Mouse (Mus musculus): ENCODE results near the gene Rab34. TPM values are rescaled to one million over a fixed set of nuclear protein-coding genes. Genes with fewer than 3 reads are reported as not detected.
A peak's percentile ranks its signal among the peaks of the same experiment; 100 is the strongest.
"Not testable (repeated sequence)": the region's sequence is repeated elsewhere in the genome, so short reads cannot be mapped to it uniquely, and the experiment has no call there.

The Rab34 gene
- total and polyA plus RNA-seq, 3 experiments = 0.17 to 1.4 (median 0.50) TPM

DNA sequence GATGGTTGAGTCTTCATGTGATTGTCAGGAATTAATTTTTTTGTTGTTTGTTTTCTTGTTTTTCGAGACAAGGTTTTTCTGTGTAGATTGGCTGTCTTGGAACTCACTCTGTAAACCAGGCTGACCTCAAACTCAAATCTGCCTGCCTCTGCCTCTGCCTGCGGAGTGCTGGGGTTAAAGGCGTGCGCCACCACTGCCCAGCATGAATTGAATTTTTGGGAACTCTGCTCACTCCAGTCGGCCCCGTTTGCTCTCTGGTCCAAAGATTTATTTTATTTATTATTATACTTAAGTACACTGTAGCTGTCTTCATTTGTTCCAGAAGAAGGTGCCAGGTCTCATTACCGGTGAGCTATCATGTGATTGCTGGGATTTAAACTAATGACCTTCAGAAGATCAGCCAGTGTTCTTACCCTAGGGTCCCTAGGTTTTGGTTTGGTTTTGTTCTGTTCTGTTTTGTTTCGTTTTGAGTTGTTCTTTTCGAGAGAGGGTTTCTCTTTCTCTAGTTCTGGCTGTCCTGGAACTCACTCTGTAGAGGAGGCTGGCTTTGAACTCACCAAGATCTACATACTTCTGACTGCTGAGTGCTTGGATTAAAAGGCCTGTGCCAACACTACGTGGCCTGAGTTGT, 4.2 kb upstream of the Rab34 start (continued):
- TF ChIP-seq POLR2AphosphoS2 (IDR thresholded peaks at IDR 0.05; ENCODE audit: low read depth, low read length) (no peak), ELF1 (IDR thresholded peaks at IDR 0.05; ENCODE audit: low read depth, low read length) (no peak), JUN (IDR thresholded peaks at IDR 0.05; ENCODE audit: insufficient read depth, low read depth, low read length) (peak; percentile 74)

DNA sequence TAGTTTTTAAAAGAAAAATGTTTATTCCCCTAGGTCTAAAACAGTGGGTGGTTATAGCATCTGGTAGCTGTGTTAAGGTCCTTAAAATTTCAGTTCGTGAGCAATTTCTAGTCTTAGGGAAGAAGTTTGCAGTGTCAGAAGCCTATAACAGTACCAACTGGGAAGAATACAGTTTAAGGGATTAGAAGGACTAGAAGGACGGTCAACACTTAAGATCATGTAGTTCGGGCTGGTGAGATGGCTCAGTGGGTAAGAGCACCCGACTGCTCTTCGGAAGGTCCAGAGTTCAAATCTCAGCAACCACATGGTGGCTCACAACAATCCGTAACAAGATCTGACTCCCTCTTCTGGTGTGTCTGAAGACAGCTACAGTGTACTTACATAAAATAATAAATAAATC, 3.5 kb upstream of the Rab34 start:
- H3K36me3 ChIP-seq (replicated peaks in 1 of 2; ENCODE audit: control insufficient read depth in 1 of 2, insufficient read depth in 1 of 2, low read length in 1 of 2) = peaks cover 21 to 29% of the 10 kb centered on the region in 2 experiments
- H3K9me3 ChIP-seq (replicated peaks; ENCODE audit: low read length); H3K27me3 ChIP-seq (replicated peaks); H3K4me2 ChIP-seq (ENCODE audit: insufficient read depth, low read depth, poor library complexity, severe bottlenecking); DNase-seq (ENCODE audit: extremely low read depth); dilution Hi-C loops (cut with MboI; ENCODE audit: extremely low pct_ligation_motif_present, extremely low pct_unique_long_range_greater_than_20kb, low sequenced_read_pairs); H3K9ac ChIP-seq (ENCODE audit: insufficient read depth, low read depth); H3K4me3 ChIP-seq (replicated peaks in 1 of 3; ENCODE audit: low read depth in 2 of 3, low read length in 2 of 3, poor library complexity in 1 of 3); H3K27ac ChIP-seq (ENCODE audit: insufficient read depth, low read depth): not testable (repeated sequence)
- TF ChIP-seq TBP (conservative IDR thresholded peaks at IDR 0.05; ENCODE audit: low read depth, low read length) = peak; percentile 71; the same call in 1 of the 2 replicates
- in situ Hi-C loops (cut with MboI; ENCODE audit: low pct_ligation_motif_present, low pct_unique_long_range_greater_than_20kb, low sequenced_read_pairs) = loop anchor here (5.0 kb wide), 1 partner anchor 48 kb away; no protein-coding TSS in a partner anchor
- H3K79me2 ChIP-seq (replicated peaks; ENCODE audit: control insufficient read depth, extremely low read depth, insufficient read depth, poor library complexity, severe bottlenecking) = peaks cover 34% of the 10 kb centered on the region
- H3K4me1 ChIP-seq (ENCODE audit: control insufficient read depth in 1 of 2, insufficient read depth in 2 of 2) = peaks cover 13 to 31% of the 10 kb centered on the region in 2 experiments

DNA sequence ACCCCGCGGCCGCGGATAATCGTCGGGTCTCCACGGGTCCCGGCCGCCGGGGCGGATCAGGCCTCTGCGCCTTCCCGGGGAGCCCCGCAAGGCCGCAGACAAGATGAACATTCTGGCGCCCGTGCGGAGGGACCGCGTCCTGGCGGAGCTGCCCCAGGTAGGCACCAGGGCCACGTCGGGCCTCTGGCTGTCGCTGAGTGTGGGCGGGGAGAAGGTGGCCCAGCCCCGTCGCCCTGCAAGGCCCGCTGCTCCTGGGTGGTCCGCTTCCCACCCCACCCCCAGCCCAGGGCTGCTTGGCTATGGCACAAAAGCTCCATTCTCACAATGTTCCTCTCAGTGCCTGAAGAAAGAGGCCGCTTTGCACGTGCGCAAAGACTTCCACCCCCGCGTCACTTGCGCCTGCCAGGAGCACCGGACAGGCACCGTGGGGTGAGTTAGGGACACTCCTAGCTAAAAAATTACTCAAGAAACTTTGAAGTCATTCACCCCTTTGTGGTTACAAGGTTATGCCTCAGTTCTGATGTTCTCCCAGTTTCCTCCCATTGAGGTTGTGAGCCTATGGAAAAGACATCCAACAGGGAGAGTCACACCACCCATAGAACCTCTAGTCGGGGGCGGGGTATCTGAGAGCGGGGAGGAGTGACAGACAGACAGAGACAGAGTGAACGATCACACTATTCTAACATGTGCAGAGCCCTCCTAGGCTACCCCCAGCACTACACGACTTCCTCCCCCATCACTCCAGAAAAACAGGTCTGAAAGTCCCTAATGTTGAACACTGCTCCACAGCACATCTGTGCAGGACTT, 1.2 kb downstream of the Rab34 start:
- Histone ChIP-seq H3K4me1 (ENCODE audit: control insufficient read depth in 1 of 2, insufficient read depth in 2 of 2) (peaks cover 0 to 3% of the 10 kb centered on the region in 2 experiments; a peak in 1 of 4 replicates), H3K27me3 (replicated peaks) (peaks cover 19% of the 10 kb centered on the region), H3K4me3 (replicated peaks in 1 of 3; ENCODE audit: low read depth in 2 of 3, low read length in 2 of 3, poor library complexity in 1 of 3) (no peak overlapping the region)

More for the DNA sequence above, 1.2 kb downstream of the Rab34 start:
- DNase-seq (ENCODE audit: extremely low read depth) = no peak
- Histone ChIP-seq H3K79me2 (replicated peaks; ENCODE audit: control insufficient read depth, extremely low read depth, insufficient read depth, poor library complexity, severe bottlenecking) (no peaks in the 10 kb centered on the region), H3K9ac (ENCODE audit: insufficient read depth, low read depth) (no peak overlapping the region), H3K9me3 (replicated peaks; ENCODE audit: low read length) (peaks cover 12% of the 10 kb centered on the region), H3K27ac (ENCODE audit: insufficient read depth, low read depth) (no peak overlapping the region), H3K4me2 (ENCODE audit: insufficient read depth, low read depth, poor library complexity, severe bottlenecking) (no peak overlapping the region), H3K36me3 (replicated peaks in 1 of 2; ENCODE audit: control insufficient read depth in 1 of 2, insufficient read depth in 1 of 2, low read length in 1 of 2) (no peaks in the 10 kb centered on the region)
- dilution Hi-C loops (cut with MboI; ENCODE audit: extremely low pct_ligation_motif_present, extremely low pct_unique_long_range_greater_than_20kb, low sequenced_read_pairs) (no loop called here), in situ Hi-C loops (cut with MboI; ENCODE audit: low pct_ligation_motif_present, low pct_unique_long_range_greater_than_20kb, low sequenced_read_pairs) (loop anchor here (5.0 kb wide), 1 partner anchor 43 kb away; no protein-coding TSS in a partner anchor)
- TF ChIP-seq TBP (conservative IDR thresholded peaks at IDR 0.05; ENCODE audit: low read depth, low read length) (no peak), POLR2A (IDR thresholded peaks at IDR 0.05; ENCODE audit: low read depth, low read length) (no peak), PAX5 (IDR thresholded peaks at IDR 0.05; ENCODE audit: low read length) (no peak), CTCF (conservative IDR thresholded peaks at IDR 0.05 in 1 of 2, IDR thresholded peaks at IDR 0.05 in 1 of 2; ENCODE audit: low read depth in 2 of 2, low read length in 2 of 2) (no peak), KAT2A (IDR thresholded peaks at IDR 0.05; ENCODE audit: insufficient replicate concordance, low read length) (no peak), ZMIZ1 (IDR thresholded peaks at IDR 0.05; ENCODE audit: low read depth, low read length) (no peak), GABPA (IDR thresholded peaks at IDR 0.05; ENCODE audit: insufficient replicate concordance, low read depth, low read length) (no peak), MAZ (IDR thresholded peaks at IDR 0.05; ENCODE audit: low read depth, low read length) (no peak), UBTF (IDR thresholded peaks at IDR 0.05; ENCODE audit: low read depth, low read length) (no peak), MAX (IDR thresholded peaks at IDR 0.05; ENCODE audit: low read length) (no peak), E2F4 (IDR thresholded peaks at IDR 0.05; ENCODE audit: insufficient replicate concordance, low read depth, low read length) (no peak), IRF4 (IDR thresholded peaks at IDR 0.05; ENCODE audit: low read depth, low read length) (no peak), TCF12 (IDR thresholded peaks at IDR 0.05; ENCODE audit: low read depth, low read length) (no peak), RAD21 (IDR thresholded peaks at IDR 0.05; ENCODE audit: low read depth, low read length) (no peak), MXI1 (IDR thresholded peaks at IDR 0.05; ENCODE audit: low read depth, low read length) (no peak), BHLHE40 (IDR thresholded peaks at IDR 0.05; ENCODE audit: low read depth, low read length) (no peak), ELF1 (IDR thresholded peaks at IDR 0.05; ENCODE audit: low read depth, low read length) (no peak), NELFE (IDR thresholded peaks at IDR 0.05; ENCODE audit: low read depth, low read length) (no peak), CHD1 (IDR thresholded peaks at IDR 0.05; ENCODE audit: low read depth, low read length) (no peak), POLR2AphosphoS2 (IDR thresholded peaks at IDR 0.05; ENCODE audit: low read depth, low read length) (no peak)
